Mouse (Mus musculus) CH12.LX (cell line): ENCODE data around the gene Polr3g.

Source experiments
- CTCF ChIP-seq, 2 experiments: IDR thresholded peaks in 1 of 2; conservative IDR thresholded peaks in 1 of 2; 2 replicates each; pipeline ENCODE4 v1.5.1; 2011 to 2012; ENCODE audit warnings: low read depth in 2 of 2, low read length in 2 of 2, improper control_type of control experiment in 1 of 2, inconsistent platforms in 1 of 2, mild to moderate bottlenecking in 1 of 2, moderate library complexity in 1 of 2
- EP300 ChIP-seq: IDR thresholded peaks from 2 replicates; pipeline ENCODE4 v1.6.1; 2011; ENCODE audit warnings: low read length, improper control_type of control experiment
- IRF4 ChIP-seq: IDR thresholded peaks from 2 replicates; pipeline ENCODE4 v1.6.1; 2014; ENCODE audit warnings: low read depth, mild to moderate bottlenecking, inconsistent platforms, low read length, improper control_type of control experiment
- MAX ChIP-seq: IDR thresholded peaks from 2 replicates; pipeline ENCODE4 v1.6.1; 2011; ENCODE audit warnings: low read length, improper control_type of control experiment
- POLR2A ChIP-seq: IDR thresholded peaks from 2 replicates; pipeline ENCODE4 v1.6.1; 2011; ENCODE audit warnings: low read depth, mild to moderate bottlenecking, improper control_type of control experiment, low read length
- SMC3 ChIP-seq: IDR thresholded peaks from 2 replicates; pipeline ENCODE4 v1.6.1; 2011; ENCODE audit warnings: low read depth, low read length, improper control_type of control experiment
- UBTF ChIP-seq: IDR thresholded peaks from 2 replicates; pipeline ENCODE4 v1.6.1; 2012; ENCODE audit warnings: low read depth, mild to moderate bottlenecking, inconsistent platforms, low read length, improper control_type of control experiment, moderate library complexity
- USF1 ChIP-seq: IDR thresholded peaks from 2 replicates; pipeline ENCODE4 v1.6.1; 2014; ENCODE audit warnings: low read depth, mild to moderate bottlenecking, inconsistent platforms, low read length, improper control_type of control experiment

- TF ChIP-seq CTCF (conservative IDR thresholded peaks at IDR 0.05 in 1 of 2, IDR thresholded peaks at IDR 0.05 in 1 of 2; ENCODE audit: low read depth in 2 of 2, low read length in 2 of 2) = no peak
- TF ChIP-seq POLR2A = no peak
- no peak for TF ChIP-seq EP300
- no peak for TF ChIP-seq IRF4
- no peak for TF ChIP-seq MAX
- TF ChIP-seq UBTF = no peak
- TF ChIP-seq SMC3 = no peak
- TF ChIP-seq USF1 = no peak
Measured at GRCm38 (mm10) chr13:81630566-81630965, 80.2 kb downstream of the Polr3g start.
